ENCODE assay signal across 8 mouse cellular contexts in genomic region chr4:57301410-57302313, GRCm38 (mm10). TPM values are rescaled to one million over a fixed set of nuclear protein-coding genes. Genes with fewer than 3 reads are reported as not detected.
DNase-seq lines count a peak whose midpoint lies in the region; ATAC-seq and TF ChIP-seq lines count a peak whose summit lies in the region.

Gene Ptpn3, minus strand, starts transcription at chr4:57301837.

- peak; percentile 94 for DNase-seq in adrenal gland, postnatal 36 days
- DNase-seq in heart, adult 11 months, result peak; percentile 99
- DNase-seq in left cerebral cortex, postnatal 25 days (ENCODE audit: low spot score in 2 of 2), result peak; percentile 83 to 89
- DNase-seq in c-Kit-positive CD71-positive TER-119-positive erythroid progenitor cells, embryonic 14.5 days (ENCODE audit: low spot score), result no peak

- intact Hi-C loops in left cerebral cortex, postnatal 25 days (cut with DNase I), result loop anchor here (1.0 kb wide), 2 partner anchors 17 to 72 kb away; no protein-coding TSS in a partner anchor

- H3K9ac ChIP-seq in embryonic facial prominence, embryonic 13.5 days, result peak within 1 kb of the TSS; percentile 81
- H3K9ac ChIP-seq in intestine, postnatal 0 days (ENCODE audit: low read depth, low read length), result peak within 1 kb of the TSS; percentile 75

- peaks cover 32% of the 10 kb centered on the region for H3K4me1 ChIP-seq in embryonic facial prominence, embryonic 13.5 days
- H3K4me1 ChIP-seq in intestine, postnatal 0 days (replicated peaks; ENCODE audit: control insufficient read depth, insufficient read depth, low read length), result peaks cover 7% of the 10 kb centered on the region
- H3K4me1 ChIP-seq in small intestine, adult 2 months (ENCODE audit: control insufficient read depth, insufficient read depth, insufficient read length, low read length), result peaks cover 10% of the 10 kb centered on the region; the same call in 1 of the 2 replicates

- H3K4me3 ChIP-seq in embryonic facial prominence, embryonic 13.5 days, result peak within 1 kb of the TSS; percentile 82
- H3K4me3 ChIP-seq in intestine, postnatal 0 days (ENCODE audit: low read depth, low read length), result peak within 1 kb of the TSS; percentile 83
- H3K4me3 ChIP-seq in small intestine, adult 2 months (ENCODE audit: low read depth, low read length), result peak within 1 kb of the TSS; percentile 89

- peak within 1 kb of the TSS; percentile 93 for H3K4me2 ChIP-seq in embryonic facial prominence, embryonic 13.5 days
- H3K4me2 ChIP-seq in intestine, postnatal 0 days (replicated peaks; ENCODE audit: low read depth), result peak within 1 kb of the TSS; percentile 97

- peak within 1 kb of the TSS; percentile 77 for H3K27ac ChIP-seq in embryonic facial prominence, embryonic 13.5 days
- H3K27ac ChIP-seq in intestine, postnatal 0 days (ENCODE audit: low read depth, low read length), result peak within 1 kb of the TSS; percentile 84
- H3K27ac ChIP-seq in small intestine, adult 2 months (ENCODE audit: insufficient read depth, low read depth, low read length), result peak within 1 kb of the TSS; percentile 92

- peaks cover 37% of the 10 kb centered on the region for H3K27me3 ChIP-seq in embryonic facial prominence, embryonic 13.5 days
- no peaks in the 10 kb centered on the region for H3K27me3 ChIP-seq in intestine, postnatal 0 days (replicated peaks; ENCODE audit: control insufficient read depth, insufficient read depth, low read length)
- H3K27me3 ChIP-seq in small intestine, adult 2 months (ENCODE audit: control insufficient read depth, insufficient read depth, low read length), result no peaks in the 10 kb centered on the region

- ATAC-seq in embryonic facial prominence, embryonic 13.5 days (ENCODE audit: insufficient number of reproducible peaks, insufficient read depth, low FRiP score, low TSS enrichment, low read depth), result peak; percentile 80
- peak; percentile 77 for ATAC-seq in intestine, postnatal 0 days
- ATAC-seq in megakaryocyte-erythroid progenitor cell, adult 5-6 weeks (replicated peaks; ENCODE audit: low FRiP score, low TSS enrichment, poor library complexity, severe bottlenecking), result peak; percentile 77

- WGBS in embryonic facial prominence, embryonic 13.5 days, result under 1% methylated on average over 42 of the region's 42 CpGs
- under 1% methylated on average over 42 of the region's 42 CpGs for WGBS in intestine, postnatal 0 days
- WGBS in small intestine, adult 2 months, result under 1% methylated on average over 42 of the region's 42 CpGs

- no peaks in the 10 kb centered on the region for H3K9me3 ChIP-seq in embryonic facial prominence, embryonic 13.5 days
- H3K9me3 ChIP-seq in intestine, postnatal 0 days (ENCODE audit: control insufficient read depth), result no peaks in the 10 kb centered on the region

- TF ChIP-seq CTCF in intestine, postnatal 0 days (IDR thresholded peaks at IDR 0.05; ENCODE audit: low read depth), result no peak
- TF ChIP-seq CTCF in small intestine, adult 2 months (IDR thresholded peaks at IDR 0.05; ENCODE audit: extremely low read depth, insufficient read length, insufficient replicate concordance, low read depth, low read length), result no peak

- H3K36me3 ChIP-seq in embryonic facial prominence, embryonic 13.5 days, result no peaks in the 10 kb centered on the region
- H3K36me3 ChIP-seq in intestine, postnatal 0 days (ENCODE audit: control insufficient read depth, insufficient read depth), result no peaks in the 10 kb centered on the region
- H3K36me3 ChIP-seq in small intestine, adult 2 months (ENCODE audit: control insufficient read depth, insufficient read depth, low read length), result no peaks in the 10 kb centered on the region

- peak; percentile 91 for TF ChIP-seq POLR2A in small intestine, adult 2 months (IDR thresholded peaks at IDR 0.05; ENCODE audit: low read depth, low read length)

RNA-seq across cellular contexts. Expression of gene Ptpn3, which starts in this region (rescaled TPM):
- 10 to 100 TPM; 22.8 to 35.6 TPM for total RNA-seq in adrenal gland, postnatal 36 days (2021)
- polyA plus RNA-seq in embryonic facial prominence, embryonic 13.5 days (2015; fragmentation: Nextera tagmentation; extraction: Ambion mirVana), result 4.9 TPM in 2 replicates
- polyA plus RNA-seq in intestine, postnatal 0 days (2015; fragmentation: Nextera tagmentation; extraction: Ambion mirVana), result 8.6 and 10.7 TPM in 2 replicates
- 10 to 100 TPM; 59.8 to 68.8 TPM for total RNA-seq in left cerebral cortex, postnatal 25 days (2021)
- 11.7 and 15.2 TPM in 2 replicates for total RNA-seq in megakaryocyte-erythroid progenitor cell, adult 5-6 weeks (2014; fragmentation: Nextera tagmentation)
- 8.7 and 15.4 TPM in 2 replicates for total RNA-seq in megakaryocyte-erythroid progenitor cell, adult 5-6 weeks (2017)
- polyA plus RNA-seq in small intestine, adult 2 months (2012; rRNA removed), result 8.9 and 15.2 TPM in 2 replicates
